Mouse (Mus musculus): ENCODE data around the gene Pik3c2g. TPM values are rescaled to one million over a fixed set of nuclear protein-coding genes. Genes with fewer than 3 reads are reported as not detected.

The Pik3c2g gene
- total RNA-seq, 2 experiments from 2014 or later: not detected

- no peak for ATAC-seq (replicated peaks; ENCODE audit: poor library complexity, severe bottlenecking)
Observed at GRCm38 (mm10) chr6:139719639-139720221, 132.7 kb downstream of the Pik3c2g start.

- ATAC-seq (replicated peaks; ENCODE audit: poor library complexity, severe bottlenecking): peak; percentile 86
Observed at GRCm38 (mm10) chr6:139735708-139736626, 148.9 kb downstream of the Pik3c2g start.

- no peak for ATAC-seq (replicated peaks; ENCODE audit: poor library complexity, severe bottlenecking)
Observed at GRCm38 (mm10) chr6:139738350-139738749, 151.3 kb downstream of the Pik3c2g start.

GRCm38 (mm10) chr6:139742693-139743432, 155.8 kb downstream of the Pik3c2g start:
- no peak for ATAC-seq (replicated peaks; ENCODE audit: poor library complexity, severe bottlenecking)

GRCm38 (mm10) chr6:139746758-139747479, 159.9 kb downstream of the Pik3c2g start:
- ATAC-seq (replicated peaks; ENCODE audit: poor library complexity, severe bottlenecking): no peak

GRCm38 (mm10) chr6:139748091-139748771, 161.2 kb downstream of the Pik3c2g start:
- no peak for ATAC-seq (replicated peaks; ENCODE audit: poor library complexity, severe bottlenecking)

- ATAC-seq (replicated peaks; ENCODE audit: poor library complexity, severe bottlenecking): no peak
Observed at GRCm38 (mm10) chr6:139750599-139750998, 163.6 kb downstream of the Pik3c2g start.

GRCm38 (mm10) chr6:139751022-139751421, 164.0 kb downstream of the Pik3c2g start:
- no peak for ATAC-seq (replicated peaks; ENCODE audit: poor library complexity, severe bottlenecking)

GRCm38 (mm10) chr6:139757876-139758275, 170.9 kb downstream of the Pik3c2g start:
- no peak for ATAC-seq (replicated peaks; ENCODE audit: poor library complexity, severe bottlenecking)

- ATAC-seq (replicated peaks; ENCODE audit: poor library complexity, severe bottlenecking): no peak
Observed at GRCm38 (mm10) chr6:139760978-139761377, 174.0 kb downstream of the Pik3c2g start.

GRCm38 (mm10) chr6:139764398-139764797, 177.4 kb downstream of the Pik3c2g start:
- ATAC-seq (replicated peaks; ENCODE audit: poor library complexity, severe bottlenecking): no peak

- no peak for ATAC-seq (replicated peaks; ENCODE audit: poor library complexity, severe bottlenecking)
Observed at GRCm38 (mm10) chr6:139769744-139770473, 182.9 kb downstream of the Pik3c2g start.

GRCm38 (mm10) chr6:139770535-139770934, 183.5 kb downstream of the Pik3c2g start:
- no peak for ATAC-seq (replicated peaks; ENCODE audit: poor library complexity, severe bottlenecking)

- ATAC-seq (replicated peaks; ENCODE audit: poor library complexity, severe bottlenecking): no peak
Observed at GRCm38 (mm10) chr6:139777576-139778282, 190.7 kb downstream of the Pik3c2g start.

- ATAC-seq (replicated peaks; ENCODE audit: poor library complexity, severe bottlenecking): peak; percentile 52
Observed at GRCm38 (mm10) chr6:139780028-139780427, 193.0 kb downstream of the Pik3c2g start.

GRCm38 (mm10) chr6:139789479-139789878, 202.5 kb downstream of the Pik3c2g start:
- ATAC-seq (replicated peaks; ENCODE audit: poor library complexity, severe bottlenecking): no peak

GRCm38 (mm10) chr6:139799541-139800226, 212.7 kb downstream of the Pik3c2g start:
- ATAC-seq (replicated peaks; ENCODE audit: poor library complexity, severe bottlenecking): no peak

- ATAC-seq (replicated peaks; ENCODE audit: poor library complexity, severe bottlenecking): no peak
Observed at GRCm38 (mm10) chr6:139821916-139822315, 234.9 kb downstream of the Pik3c2g start.

Data from granulocyte monocyte progenitor cell, adult 5-6 weeks (primary cell).